Mouse (Mus musculus) myocyte (in vitro differentiated cells): ENCODE results near the gene Eml2. TPM values are rescaled to one million over a fixed set of nuclear protein-coding genes. Genes with fewer than 3 reads are reported as not detected.

Source experiments
- H3K27me3 ChIP-seq: one replicate; pipeline ENCODE4 v1.6.1; 2011; ENCODE audit not compliant: control insufficient read depth, insufficient read depth, insufficient read length
- H3K36me3 ChIP-seq: one replicate; pipeline ENCODE4 v1.6.1; 2011; ENCODE audit not compliant: control insufficient read depth, insufficient read depth
- H3K4me2 ChIP-seq: one replicate; pipeline ENCODE4 v1.6.1; 2011; ENCODE audit warnings: low read depth, control low read depth
- H3K4me3 ChIP-seq: one replicate; pipeline ENCODE4 v1.5.1; 2011; ENCODE audit warnings: mild to moderate bottlenecking, control low read depth, moderate library complexity
- H3K79me2 ChIP-seq: one replicate; pipeline ENCODE4 v1.6.1; 2011; ENCODE audit not compliant: control insufficient read depth, insufficient read depth
- H3ac ChIP-seq: one replicate; pipeline ENCODE4 v1.6.1; 2011; ENCODE audit not compliant: control insufficient read depth, insufficient read length
- CEBPB ChIP-seq: IDR thresholded peaks from 2 replicates; pipeline ENCODE4 v1.6.1; 2011; ENCODE audit warnings: mild to moderate bottlenecking, moderate library complexity; ENCODE audit not compliant: poor library complexity, insufficient read depth, severe bottlenecking
- E2F4 ChIP-seq: IDR thresholded peaks from one replicate; pipeline ENCODE4 v1.6.1; 2011; ENCODE audit warnings: mild to moderate bottlenecking, control low read depth, moderate library complexity; ENCODE audit not compliant: insufficient read depth
- MAX ChIP-seq: IDR thresholded peaks from one replicate; pipeline ENCODE4 v1.6.1; 2011; ENCODE audit warnings: low read depth, mild to moderate bottlenecking, control low read depth
- MYOD1 ChIP-seq, 3 experiments: IDR thresholded peaks; one replicate each; pipeline ENCODE4 v1.6.1; 2011; ENCODE audit warnings: control low read depth in 2 of 3, low read depth in 2 of 3, mild to moderate bottlenecking in 2 of 3, moderate library complexity in 1 of 3; ENCODE audit not compliant: insufficient read length in 2 of 3, control insufficient read depth in 1 of 3
- MYOG ChIP-seq, 3 experiments: IDR thresholded peaks; one replicate each; pipeline ENCODE4 v1.6.1; 2011; ENCODE audit warnings: control low read depth in 2 of 3, low read depth in 2 of 3, mild to moderate bottlenecking in 2 of 3; ENCODE audit not compliant: insufficient read length in 2 of 3, control insufficient read depth in 1 of 3, insufficient read depth in 1 of 3
- POLR2A ChIP-seq: IDR thresholded peaks from one replicate; pipeline ENCODE4 v1.6.1; 2011; ENCODE audit warnings: low read depth, mild to moderate bottlenecking, control low read depth, moderate library complexity; ENCODE audit not compliant: insufficient read length
- POLR2AphosphoS2 ChIP-seq: IDR thresholded peaks from one replicate; pipeline ENCODE4 v1.6.1; 2011; ENCODE audit warnings: low read depth, control low read depth; ENCODE audit not compliant: insufficient read length
- REST ChIP-seq: IDR thresholded peaks from one replicate; pipeline ENCODE4 v1.6.1; 2011; ENCODE audit warnings: mild to moderate bottlenecking, control low read depth, moderate library complexity; ENCODE audit not compliant: insufficient read depth, insufficient read length
- SRF ChIP-seq: IDR thresholded peaks from one replicate; pipeline ENCODE4 v1.6.1; 2011; ENCODE audit warnings: low read depth; ENCODE audit not compliant: control insufficient read depth, insufficient read length
- TCF12 ChIP-seq: IDR thresholded peaks from one replicate; pipeline ENCODE4 v1.6.1; 2011; ENCODE audit warnings: mild to moderate bottlenecking, control low read depth; ENCODE audit not compliant: poor library complexity, insufficient read depth, severe bottlenecking
- TCF3 ChIP-seq: IDR thresholded peaks from one replicate; pipeline ENCODE4 v1.6.1; 2011; ENCODE audit warnings: low read depth, control low read depth; ENCODE audit not compliant: insufficient read length
- USF1 ChIP-seq: IDR thresholded peaks from one replicate; pipeline ENCODE4 v1.6.1; 2011; ENCODE audit warnings: low read depth, mild to moderate bottlenecking, control low read depth, moderate library complexity
- polyA plus RNA-seq: library from polyadenylated mRNA; unstranded; fragments of >200 nt; fragmentation: generic; extraction: Trizol; gene quantifications from one replicate; pipeline ENCODE4 v1.2.1, GENCODE M21; 2012; ENCODE audit warnings: missing spikeins

The Eml2 gene
- polyA plus RNA-seq, result 47.7 TPM

- H3K27me3 ChIP-seq, result no peaks in the 10 kb centered on the region
- TF ChIP-seq MYOD1 (IDR thresholded peaks at IDR 0.05; ENCODE audit: control insufficient read depth in 1 of 3, insufficient read length in 2 of 3, low read depth in 2 of 3), result peak; percentile 92 to 96 (median 96)
- TF ChIP-seq E2F4, result no peak
- peak; percentile 58 for TF ChIP-seq TCF3
- no peak for TF ChIP-seq POLR2A
- TF ChIP-seq REST, result no peak
- TF ChIP-seq CEBPB, result no peak
- TF ChIP-seq TCF12, result peak; percentile 76
- no peak for TF ChIP-seq USF1
- TF ChIP-seq MYOG (IDR thresholded peaks at IDR 0.05; ENCODE audit: control insufficient read depth in 1 of 3, insufficient read depth in 1 of 3, insufficient read length in 2 of 3, low read depth in 2 of 3), result no peak
- no peaks in the 10 kb centered on the region for H3K79me2 ChIP-seq
- H3ac ChIP-seq, result no peak within 1 kb of the TSS
- no peaks in the 10 kb centered on the region for H3K36me3 ChIP-seq
- H3K4me2 ChIP-seq, result no peak within 1 kb of the TSS
- H3K4me3 ChIP-seq, result no peak within 1 kb of the TSS
Observed at GRCm38 (mm10) chr7:19175708-19176515, at the start of gene Eml2. Gene Eml2 (plus strand): TSS chr7:19176421.

DNA sequence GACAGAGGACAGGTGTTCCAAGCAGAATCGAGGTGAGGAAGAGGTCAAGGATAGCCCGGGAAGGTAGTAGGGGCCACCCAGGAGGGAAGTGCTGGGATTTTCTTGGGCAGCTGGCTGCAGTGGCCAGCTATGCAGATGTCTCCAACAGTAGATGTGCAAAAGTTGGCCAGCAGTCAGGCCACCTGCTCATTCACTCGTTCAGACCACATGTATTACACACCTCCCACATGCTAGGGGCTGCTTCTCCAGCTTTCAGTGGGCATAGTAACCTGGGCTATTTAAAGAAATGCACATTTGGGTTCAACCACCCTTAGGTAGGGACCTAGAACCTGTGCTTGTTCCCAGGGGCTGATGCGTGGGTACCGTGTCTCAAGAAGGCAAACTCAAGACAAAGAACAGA is 48.5 kb upstream of the Eml2 start:
- no peak overlapping the region for H3K4me3 ChIP-seq
- peak in 1 of 3 experiments; percentile 33 for TF ChIP-seq MYOG (IDR thresholded peaks at IDR 0.05; ENCODE audit: control insufficient read depth in 1 of 3, insufficient read depth in 1 of 3, insufficient read length in 2 of 3, low read depth in 2 of 3)
- TF ChIP-seq TCF3, result no peak
- TF ChIP-seq E2F4, result no peak
- TF ChIP-seq MYOD1 (IDR thresholded peaks at IDR 0.05; ENCODE audit: control insufficient read depth in 1 of 3, insufficient read length in 2 of 3, low read depth in 2 of 3), result peak; percentile 13 to 90 (median 78)
- no peaks in the 10 kb centered on the region for H3K36me3 ChIP-seq
- H3ac ChIP-seq, result no peak overlapping the region
- no peaks in the 10 kb centered on the region for H3K27me3 ChIP-seq
- no peak overlapping the region for H3K4me2 ChIP-seq
- H3K79me2 ChIP-seq, result peaks cover 3% of the 10 kb centered on the region

DNA sequence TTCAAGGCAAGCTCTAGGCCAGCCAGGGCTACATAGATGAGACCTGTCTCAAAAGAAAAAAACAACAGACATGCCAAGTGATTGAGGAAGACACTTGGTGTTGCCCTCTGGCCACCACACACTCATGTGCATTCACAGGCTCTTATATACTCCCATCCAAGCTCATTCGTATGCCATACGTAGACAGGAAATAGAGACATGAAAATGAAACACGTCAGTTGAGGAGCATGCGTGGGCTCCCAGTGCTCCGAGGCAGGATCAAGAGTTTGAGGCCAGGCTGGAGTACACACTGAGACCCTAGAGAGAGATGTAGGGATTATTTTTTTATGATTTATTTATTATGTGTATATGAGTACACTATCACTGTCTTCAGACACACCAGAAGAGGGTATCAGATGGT is 46.8 kb upstream of the Eml2 start:
- Histone ChIP-seq H3K79me2 (peaks cover 9% of the 10 kb centered on the region), H3ac (no peak overlapping the region), H3K4me2 (no peak overlapping the region), H3K36me3 (no peaks in the 10 kb centered on the region), H3K27me3 (no peaks in the 10 kb centered on the region), H3K4me3 (no peak overlapping the region)
- no peak for TF ChIP-seq REST
- TF ChIP-seq POLR2A, result no peak
- TF ChIP-seq MAX, result no peak

GRCm38 (mm10) chr7:19130657-19131056 is 45.6 kb upstream of the Eml2 start:
- Histone ChIP-seq H3K4me2 (peak overlapping the region; percentile 75), H3K36me3 (no peaks in the 10 kb centered on the region), H3K4me3 (peak overlapping the region; percentile 23), H3ac (no peak overlapping the region), H3K79me2 (peaks cover 9% of the 10 kb centered on the region), H3K27me3 (no peaks in the 10 kb centered on the region)
- TF ChIP-seq POLR2A (no peak), POLR2AphosphoS2 (no peak), TCF12 (no peak), MAX (no peak), CEBPB (no peak), SRF (no peak), REST (no peak), TCF3 (no peak), MYOD1 (IDR thresholded peaks at IDR 0.05; ENCODE audit: control insufficient read depth in 1 of 3, insufficient read length in 2 of 3, low read depth in 2 of 3) (no peak), E2F4 (no peak), MYOG (IDR thresholded peaks at IDR 0.05; ENCODE audit: control insufficient read depth in 1 of 3, insufficient read depth in 1 of 3, insufficient read length in 2 of 3, low read depth in 2 of 3) (no peak)

DNA sequence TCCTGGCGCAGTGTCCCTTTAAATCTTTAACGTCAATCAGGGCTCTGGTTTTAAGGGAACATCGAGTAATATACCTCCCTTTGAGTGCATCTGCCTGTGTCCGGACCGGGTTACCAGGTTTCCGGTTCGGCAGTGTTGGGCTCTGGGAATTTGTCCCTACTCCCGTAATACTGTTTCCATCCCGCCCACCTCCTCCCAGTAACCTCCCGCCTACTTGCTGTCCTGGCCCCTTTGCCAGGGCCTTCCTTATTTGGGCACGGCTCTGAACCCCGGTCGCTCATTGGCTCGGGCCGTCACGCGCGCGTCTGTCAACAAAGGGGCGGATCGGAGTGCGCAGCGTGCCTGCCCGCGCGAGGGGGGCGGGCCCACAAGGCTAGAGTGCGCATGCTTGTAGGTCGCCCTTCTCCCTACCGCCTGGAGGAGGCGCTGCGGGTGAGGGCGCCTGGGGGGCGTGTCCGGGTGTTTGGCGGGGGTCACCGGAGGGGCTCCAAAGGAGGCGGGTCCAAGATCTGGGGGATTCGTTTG is 44.8 kb upstream of the Eml2 start:
- Histone ChIP-seq H3ac (no peak overlapping the region), H3K36me3 (no peaks in the 10 kb centered on the region), H3K79me2 (peaks cover 9% of the 10 kb centered on the region), H3K4me3 (peak overlapping the region; percentile 23), H3K27me3 (no peaks in the 10 kb centered on the region), H3K4me2 (peak overlapping the region; percentile 85)
- peak; percentile 99 for TF ChIP-seq SRF
- TF ChIP-seq E2F4, result peak; percentile 1
- no peak for TF ChIP-seq MAX
- peak; percentile 64 for TF ChIP-seq POLR2AphosphoS2
- peak in 1 of 3 experiments; percentile 19 for TF ChIP-seq MYOD1 (IDR thresholded peaks at IDR 0.05; ENCODE audit: control insufficient read depth in 1 of 3, insufficient read length in 2 of 3, low read depth in 2 of 3)
- TF ChIP-seq TCF12, result no peak
- no peak for TF ChIP-seq POLR2A
- TF ChIP-seq USF1, result peak; percentile 76
